Mouse (Mus musculus): ENCODE data around the gene Spint1.

Spint1 gene

DNA sequence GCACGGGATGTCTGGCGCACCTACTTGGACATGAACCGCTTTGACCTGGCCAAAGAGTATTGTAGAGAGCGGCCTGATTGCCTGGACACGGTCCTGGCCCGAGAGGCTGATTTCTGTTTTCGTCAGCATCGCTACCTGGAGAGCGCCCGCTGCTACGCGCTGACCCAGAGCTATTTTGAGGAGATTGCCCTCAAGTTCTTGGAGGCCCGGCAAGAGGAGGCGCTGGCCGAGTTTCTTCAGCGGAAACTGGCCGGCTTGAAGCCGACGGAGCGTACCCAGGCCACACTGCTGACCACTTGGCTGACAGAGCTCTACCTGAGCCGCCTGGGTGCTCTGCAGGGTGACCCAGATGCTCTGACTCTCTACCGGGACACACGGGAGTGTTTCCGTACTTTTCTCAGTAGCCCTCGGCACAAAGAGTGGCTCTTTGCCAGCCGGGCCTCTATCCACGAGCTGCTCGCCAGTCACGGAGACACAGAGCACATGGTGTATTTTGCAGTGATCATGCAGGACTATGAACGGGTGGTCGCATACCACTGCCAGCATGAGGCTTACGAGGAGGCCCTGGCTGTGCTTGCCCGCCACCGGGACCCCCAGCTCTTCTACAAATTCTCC lies 56.7 kb downstream of the Spint1 start:
- DNase-seq (ENCODE audit: low read depth, low spot score) = no peak

DNA sequence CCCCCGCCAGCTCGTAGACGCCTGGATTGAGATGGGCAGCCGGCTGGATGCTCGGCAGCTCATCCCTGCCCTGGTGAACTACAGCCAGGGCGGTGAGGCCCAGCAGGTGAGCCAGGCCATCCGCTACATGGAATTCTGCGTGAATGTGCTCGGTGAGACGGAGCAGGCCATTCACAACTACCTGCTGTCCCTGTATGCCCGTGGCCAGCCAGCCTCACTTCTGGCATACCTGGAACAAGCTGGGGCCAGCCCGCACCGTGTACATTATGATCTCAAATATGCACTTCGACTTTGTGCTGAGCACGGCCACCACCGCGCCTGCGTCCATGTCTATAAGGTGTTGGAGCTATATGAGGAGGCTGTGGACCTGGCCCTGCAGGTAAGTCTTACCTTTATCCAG lies 57.2 kb downstream of the Spint1 start:
- no peak for DNase-seq (ENCODE audit: low read depth, low spot score)

DNA sequence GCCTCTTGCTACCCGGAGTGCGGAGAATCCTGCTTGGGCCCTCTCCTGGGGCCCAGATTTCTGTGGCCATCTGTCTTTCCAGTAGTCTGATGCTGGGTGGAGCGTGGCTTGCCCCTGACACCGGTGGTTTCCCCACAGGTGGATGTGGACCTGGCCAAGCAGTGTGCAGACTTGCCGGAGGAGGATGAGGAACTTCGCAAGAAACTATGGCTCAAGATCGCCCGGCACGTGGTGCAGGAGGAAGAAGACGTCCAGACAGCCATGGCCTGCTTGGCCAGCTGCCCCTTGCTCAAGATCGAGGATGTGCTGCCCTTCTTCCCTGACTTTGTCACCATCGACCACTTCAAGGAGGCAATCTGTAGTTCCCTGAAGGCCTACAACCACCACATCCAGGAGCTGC lies 59.6 kb downstream of the Spint1 start:
- no peak for DNase-seq (ENCODE audit: low read depth, low spot score)

DNA sequence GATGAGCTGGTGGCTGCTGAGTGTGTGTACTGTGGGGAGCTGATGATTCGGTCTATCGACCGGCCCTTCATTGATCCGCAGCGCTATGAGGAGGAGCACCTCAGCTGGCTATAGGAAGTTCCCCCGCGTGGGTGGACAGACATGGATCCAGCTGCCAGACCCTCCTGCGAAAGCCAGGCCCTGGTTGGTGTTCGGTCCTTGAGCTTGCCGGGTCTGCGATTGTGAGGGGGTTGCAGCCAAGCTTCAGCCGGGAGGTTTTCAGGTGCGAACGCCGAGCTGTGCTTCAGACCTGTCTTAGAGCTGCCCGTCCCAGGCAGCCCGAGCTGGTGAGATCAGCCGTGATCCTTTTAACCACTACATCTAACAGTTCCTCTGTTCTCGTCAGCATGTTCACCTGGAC lies 60.3 kb downstream of the Spint1 start:
- DNase-seq (ENCODE audit: low read depth, low spot score) = no peak

DNA sequence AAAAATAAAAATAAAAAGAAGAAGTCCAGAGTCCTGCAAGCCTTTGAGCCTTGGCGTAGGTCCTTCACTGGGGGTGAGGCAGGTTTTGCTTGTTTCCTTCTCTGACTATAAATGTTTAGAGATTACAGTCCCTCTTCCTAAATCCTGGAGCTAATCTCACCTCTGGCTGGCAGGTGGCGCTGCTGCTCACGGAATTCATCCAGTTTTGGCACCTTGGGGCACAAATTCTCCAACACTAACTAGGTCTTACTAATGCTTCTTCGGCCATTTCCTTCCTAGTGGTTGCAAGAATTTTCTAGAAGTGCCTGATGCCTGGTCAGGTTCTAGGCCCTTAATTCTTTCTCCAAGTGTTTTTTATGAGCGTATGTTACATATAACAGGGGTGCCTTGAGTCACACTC lies 61.2 kb downstream of the Spint1 start:
- DNase-seq (ENCODE audit: low read depth, low spot score) = peak; percentile 18

DNA sequence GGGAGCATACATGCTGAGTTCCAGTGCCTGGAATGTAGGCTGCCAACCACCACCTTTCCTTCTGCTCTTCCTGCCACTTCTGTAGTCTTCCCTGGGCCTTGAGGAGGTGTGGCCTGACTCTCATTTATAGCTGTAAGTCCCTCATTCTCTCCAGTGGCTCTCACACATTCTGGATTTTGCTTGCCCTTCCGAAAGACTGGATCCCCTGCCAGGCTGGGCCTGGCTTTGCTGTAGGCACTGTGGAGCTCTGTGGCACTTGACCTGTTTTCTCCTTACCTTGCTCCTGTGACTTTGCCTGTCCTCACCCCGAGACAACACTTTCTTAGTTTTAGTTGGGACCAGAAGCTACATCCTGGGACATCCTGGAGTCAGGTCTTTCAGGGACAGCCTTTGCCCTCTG lies 61.7 kb downstream of the Spint1 start:
- DNase-seq (ENCODE audit: low read depth, low spot score) = no peak
